ENCODE assay signal across 8 mouse cellular contexts in the genomic region with DNA sequence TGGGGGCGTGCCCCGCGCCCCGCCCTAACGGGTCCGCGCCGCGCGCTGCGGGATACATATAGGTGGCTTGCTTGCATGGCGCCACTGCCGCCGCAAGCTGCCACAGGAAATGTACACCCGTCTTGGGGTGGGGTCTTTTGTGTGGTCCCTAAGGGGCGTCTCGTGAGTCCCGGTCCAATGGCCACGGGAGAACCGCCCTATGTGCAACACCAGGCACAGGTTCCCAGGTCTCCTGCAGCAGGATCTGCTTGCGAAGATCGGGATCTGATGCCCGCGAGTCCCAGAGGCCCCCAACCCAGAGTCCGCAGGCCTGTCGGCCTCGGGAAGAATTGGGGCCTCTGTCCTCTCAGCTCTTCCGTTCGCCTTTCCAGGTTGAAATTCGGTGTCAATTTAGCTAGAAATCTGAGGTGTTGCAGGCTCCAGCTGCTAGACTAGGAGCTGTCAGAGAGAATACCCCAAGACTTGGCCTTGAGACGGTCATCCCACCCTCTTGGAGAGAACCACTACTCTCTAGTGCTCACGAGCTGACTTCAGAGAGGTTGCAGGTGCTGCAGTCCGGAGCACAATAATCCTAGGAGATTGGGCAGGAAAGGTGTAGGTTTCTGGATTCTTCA. TPM values are rescaled to one million over a fixed set of nuclear protein-coding genes. Genes with fewer than 3 reads are reported as not detected.
A peak's percentile ranks its signal among the peaks of the same experiment; 100 is the strongest.
DNase-seq lines count a peak whose midpoint lies in the region; ATAC-seq and TF ChIP-seq lines count a peak whose summit lies in the region.

No protein-coding gene starts in this region.

- 3% methylated on average over 33 of the region's 33 CpGs for WGBS in kidney, postnatal 0 days
- WGBS in hindbrain, embryonic 13.5 days = 3% methylated on average over 32 of the region's 33 CpGs
- WGBS in midbrain, embryonic 15.5 days = 1% methylated on average over 32 of the region's 33 CpGs

- H3K4me2 ChIP-seq in kidney, postnatal 0 days (ENCODE audit: low read length) = peak overlapping the region; percentile 92
- H3K4me2 ChIP-seq in hindbrain, embryonic 13.5 days = peak overlapping the region; percentile 71
- peak overlapping the region; percentile 57 for H3K4me2 ChIP-seq in midbrain, embryonic 15.5 days

- intact Hi-C loops in left cerebral cortex, postnatal 25 days (cut with DNase I) = no loop called here

- H3K4me3 ChIP-seq in kidney, postnatal 0 days (replicated peaks; ENCODE audit: low read depth, low read length) = peak overlapping the region; percentile 85
- peak overlapping the region; percentile 86 for H3K4me3 ChIP-seq in hindbrain, embryonic 13.5 days
- peak overlapping the region; percentile 75 for H3K4me3 ChIP-seq in midbrain, embryonic 15.5 days

- TF ChIP-seq CTCF in kidney, postnatal 0 days (IDR thresholded peaks at IDR 0.05; ENCODE audit: low read depth) = no peak

- DNase-seq in kidney, postnatal 0 days (ENCODE audit: low spot score) = peak; percentile 39
- DNase-seq in kidney, postnatal 25 days = no peak
- DNase-seq in brain, embryonic 18.5 days (ENCODE audit: low read depth, low spot score) = peak; percentile 28
- DNase-seq in MN1 (ENCODE audit: low spot score) = no peak
- DNase-seq in embryo, embryonic 9.5 days (ENCODE audit: extremely low spot score) = no peak
- DNase-seq in left cerebral cortex, postnatal 25 days (ENCODE audit: low spot score in 2 of 2) = no peak

- H3K27me3 ChIP-seq in kidney, postnatal 0 days (ENCODE audit: insufficient read depth, low read length) = no peaks in the 10 kb centered on the region
- H3K27me3 ChIP-seq in hindbrain, embryonic 13.5 days = no peaks in the 10 kb centered on the region
- no peaks in the 10 kb centered on the region for H3K27me3 ChIP-seq in midbrain, embryonic 15.5 days (replicated peaks)

- H3K9me3 ChIP-seq in kidney, postnatal 0 days (replicated peaks; ENCODE audit: low read length) = no peaks in the 10 kb centered on the region
- no peaks in the 10 kb centered on the region for H3K9me3 ChIP-seq in hindbrain, embryonic 13.5 days
- no peaks in the 10 kb centered on the region for H3K9me3 ChIP-seq in midbrain, embryonic 15.5 days

- H3K4me1 ChIP-seq in kidney, postnatal 0 days (replicated peaks; ENCODE audit: insufficient read depth, low read length) = peaks cover 12% of the 10 kb centered on the region
- H3K4me1 ChIP-seq in hindbrain, embryonic 13.5 days (replicated peaks) = peaks cover 41% of the 10 kb centered on the region
- peaks cover 31% of the 10 kb centered on the region for H3K4me1 ChIP-seq in midbrain, embryonic 15.5 days

- no peak for ATAC-seq in kidney, postnatal 0 days (replicated peaks; ENCODE audit: low FRiP score, low read depth)
- ATAC-seq in hindbrain, embryonic 13.5 days (ENCODE audit: low FRiP score) = no peak; the same call in 1 of the 2 replicates
- ATAC-seq in midbrain, embryonic 15.5 days (replicated peaks) = 0 out of 2 replicates have a peak, but pooled peaks have one; percentile 11

- no peaks in the 10 kb centered on the region for H3K36me3 ChIP-seq in kidney, postnatal 0 days (ENCODE audit: insufficient read depth, low read length)
- no peaks in the 10 kb centered on the region for H3K36me3 ChIP-seq in hindbrain, embryonic 13.5 days
- H3K36me3 ChIP-seq in midbrain, embryonic 15.5 days (replicated peaks) = no peaks in the 10 kb centered on the region

- peak overlapping the region; percentile 93 for H3K27ac ChIP-seq in kidney, postnatal 0 days
- H3K27ac ChIP-seq in hindbrain, embryonic 13.5 days = peak overlapping the region; percentile 97
- peak overlapping the region; percentile 94 for H3K27ac ChIP-seq in midbrain, embryonic 15.5 days

- peak overlapping the region; percentile 89 for H3K9ac ChIP-seq in kidney, postnatal 0 days (ENCODE audit: low read depth, low read length)
- peak overlapping the region; percentile 95 for H3K9ac ChIP-seq in hindbrain, embryonic 13.5 days
- H3K9ac ChIP-seq in midbrain, embryonic 15.5 days = peak overlapping the region; percentile 83

RNA-seq across cellular contexts. Expression of a gene that starts 50.8 kb away (rescaled TPM):
- polyA plus RNA-seq in kidney, postnatal 0 days (2015; fragmentation: Nextera tagmentation; extraction: Ambion mirVana) = 33.3 and 33.9 TPM in 2 replicates
- 48.4 and 50.6 TPM in 2 replicates for polyA plus RNA-seq in hindbrain, embryonic 13.5 days (2015; fragmentation: Nextera tagmentation; extraction: Ambion mirVana)
- 49.9 TPM in 2 replicates for polyA plus RNA-seq in midbrain, embryonic 15.5 days (2015; fragmentation: Nextera tagmentation; extraction: Ambion mirVana)
- 10 to 100 TPM; 55.5 to 56.3 TPM for total RNA-seq in left cerebral cortex, postnatal 25 days (2021)

Comparison
In these comparisons a context has a peak if more than half of its experiments do, and no peak if none do; other contexts are left out.
1. DNase-seq: peak in kidney, postnatal 0 days (single experiment) and brain, embryonic 18.5 days (single experiment); none in kidney, postnatal 25 days (0 of 2), MN1 (single experiment), embryo, embryonic 9.5 days (single experiment) and left cerebral cortex, postnatal 25 days (0 of 2).
2. Peak in every context shown above with its lines, with median percentiles within 50 percentile points of each other: H3K27ac ChIP-seq, H3K4me2 ChIP-seq, H3K4me3 ChIP-seq and H3K9ac ChIP-seq.